In genomic region chr4:26740815-26741214, GRCm38 (mm10) we compare ENCODE assay signal across 17 mouse cellular contexts.
"Had no signal": no experiment of that assay in that cellular context is flagged by ENCODE, and none has a peak within 500 bp of the region (broad histone marks: within the 10 kb centered on the region; RNA-seq: fewer than 3 reads in every experiment).

No protein-coding gene starts in this region.

- DNase-seq: gastrocnemius, postnatal 14 days; gastrocnemius, postnatal 36 days; heart, adult 11 months; heart, adult 2 months; heart, postnatal 10 days; heart, postnatal 4 days; kidney, adult 18-20 months; kidney, adult 8-10 months; kidney, postnatal 10 days; kidney, postnatal 25 days; kidney, postnatal 4 days; left cerebral cortex, postnatal 4 days had no signal

- ATAC-seq: hindbrain, embryonic 16.5 days; inflammation-experienced regulatory T-cells, adult 6 months; intestine, embryonic 15.5 days; intestine, postnatal 0 days; liver, embryonic 12.5 days had no signal
